Mouse (Mus musculus) limb, embryonic 15.5 days (tissue): Measurements from ENCODE around the gene Tcf20. TPM values are rescaled to one million over a fixed set of nuclear protein-coding genes. Genes with fewer than 3 reads are reported as not detected.

Experiments used
- ATAC-seq: fragments of 200-750 bp; cut with Nextera tagmentation; 2 replicates; pipeline ENCODE4 v1.8.0; 2017; ENCODE audit warnings: low read depth, moderate TSS enrichment; ENCODE audit not compliant: insufficient number of reproducible peaks, low FRiP score, low TSS enrichment
- H3K27ac ChIP-seq: fragments of 300-500 bp; sonication (generic); 2 replicates; pipeline ENCODE4 v1.5.1; 2015; ENCODE audit warnings: moderate library complexity, mild to moderate bottlenecking, inconsistent platforms
- H3K27me3 ChIP-seq: fragments of 300-500 bp; sonication (generic); 2 replicates; pipeline ENCODE4 v1.6.1; 2015; ENCODE audit warnings: inconsistent platforms
- H3K36me3 ChIP-seq: fragments of 300-500 bp; sonication (generic); 2 replicates; pipeline ENCODE4 v1.6.1; 2015; ENCODE audit warnings: inconsistent platforms
- H3K4me1 ChIP-seq: fragments of 300-500 bp; sonication (generic); 2 replicates; pipeline ENCODE4 v1.6.1; 2015; ENCODE audit warnings: inconsistent platforms
- H3K4me2 ChIP-seq: fragments of 300-500 bp; sonication (generic); 2 replicates; pipeline ENCODE4 v1.6.1; 2015; ENCODE audit warnings: mild to moderate bottlenecking, inconsistent platforms
- H3K4me3 ChIP-seq: fragments of 300-500 bp; sonication (generic); 2 replicates; pipeline ENCODE4 v1.5.1; 2015; ENCODE audit warnings: mild to moderate bottlenecking, inconsistent platforms
- H3K9ac ChIP-seq: fragments of 300-500 bp; sonication (generic); 2 replicates; pipeline ENCODE4 v1.6.1; 2015; ENCODE audit warnings: inconsistent platforms
- H3K9me3 ChIP-seq: fragments of 300-500 bp; sonication (generic); 2 replicates; pipeline ENCODE4 v1.6.1; 2016; ENCODE audit warnings: inconsistent platforms
- WGBS: fragments of 180-500 bp; shearing (Covaris S2); methylation state at CpG from one replicate; pipeline ENCODE4 v1.1.7; 2015; 5-methylcytosine and 5-hydroxymethylcytosine counted together
- polyA plus RNA-seq: library from polyadenylated mRNA; unstranded; fragments of >200 nt; fragmentation: Nextera tagmentation; extraction: Ambion mirVana; gene quantifications from 2 replicates; pipeline ENCODE4 v1.2.1, GENCODE M21; 2015

Gene Tcf20
- polyA plus RNA-seq, 1 experiment from 2014 or later, result 10.5 TPM

- no peak for ATAC-seq
- H3K4me1 ChIP-seq, result peaks cover 65% of the 10 kb centered on the region
- WGBS, result 68% methylated on average over 5 of the region's 5 CpGs
These were observed 33.6 kb downstream of the Tcf20 start for GRCm38 (mm10) chr15:82954034-82954433.

DNA sequence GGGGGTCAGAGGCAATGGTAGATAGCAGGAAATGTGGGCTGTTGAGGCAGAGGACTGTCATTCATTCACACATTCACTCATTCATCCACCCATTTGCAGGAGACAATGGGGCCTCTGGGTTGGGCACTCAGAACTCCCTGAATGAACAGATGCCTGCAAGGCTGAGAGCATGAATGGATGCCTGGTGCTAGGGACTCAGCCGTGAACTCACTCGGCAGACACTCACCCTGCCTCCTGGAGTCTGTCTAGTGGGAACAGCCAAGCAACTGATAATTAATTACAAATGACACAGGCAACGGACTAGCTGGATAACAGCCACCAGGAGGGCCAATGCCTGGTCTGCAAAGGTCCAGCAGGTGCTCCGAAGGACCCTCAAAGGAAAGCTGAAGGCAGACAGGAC lies 34.6 kb downstream of the Tcf20 start:
- Histone ChIP-seq H3K9ac (no peak overlapping the region), H3K27ac (no peak overlapping the region), H3K36me3 (0 out of 2 replicates have a peak, but pooled peaks cover 3% of the 10 kb centered on the region), H3K4me1 (peaks cover 64% of the 10 kb centered on the region), H3K4me2 (no peak overlapping the region), H3K4me3 (no peak overlapping the region), H3K9me3 (no peaks in the 10 kb centered on the region), H3K27me3 (peaks cover 55% of the 10 kb centered on the region)
- no peak for ATAC-seq
- 39% methylated on average over 4 of the region's 4 CpGs for WGBS

More at GRCm38 (mm10) chr15:82954034-82954433, 33.6 kb downstream of the Tcf20 start:
- H3K36me3 ChIP-seq, result 0 out of 2 replicates have a peak, but pooled peaks cover 3% of the 10 kb centered on the region
- H3K27me3 ChIP-seq, result peaks cover 53% of the 10 kb centered on the region
- no peaks in the 10 kb centered on the region for H3K9me3 ChIP-seq
- H3K4me2 ChIP-seq, result no peak overlapping the region
- H3K4me3 ChIP-seq, result no peak overlapping the region
- no peak overlapping the region for H3K27ac ChIP-seq
- H3K9ac ChIP-seq, result no peak overlapping the region

- Histone ChIP-seq H3K4me2 (no peak overlapping the region), H3K4me1 (peaks cover 58% of the 10 kb centered on the region), H3K27me3 (peaks cover 62% of the 10 kb centered on the region), H3K9me3 (no peaks in the 10 kb centered on the region), H3K36me3 (0 out of 2 replicates have a peak, but pooled peaks cover 3% of the 10 kb centered on the region), H3K27ac (no peak overlapping the region), H3K4me3 (no peak overlapping the region), H3K9ac (no peak overlapping the region)
- no peak for ATAC-seq
- WGBS, result 13% methylated on average over 20 of the region's 20 CpGs
These were observed 35.4 kb downstream of the Tcf20 start for GRCm38 (mm10) chr15:82952292-82952705.

- ATAC-seq, result no peak
- no peak overlapping the region for H3K4me2 ChIP-seq
- WGBS, result 45% methylated on average over 8 of the region's 8 CpGs
- H3K9ac ChIP-seq, result no peak overlapping the region
- peaks cover 50% of the 10 kb centered on the region for H3K4me1 ChIP-seq
- no peak overlapping the region for H3K27ac ChIP-seq
- H3K4me3 ChIP-seq, result no peak overlapping the region
- H3K27me3 ChIP-seq, result peaks cover 63% of the 10 kb centered on the region
- 0 out of 2 replicates have a peak, but pooled peaks cover 7% of the 10 kb centered on the region for H3K36me3 ChIP-seq
- H3K9me3 ChIP-seq, result no peaks in the 10 kb centered on the region
These were observed 37.4 kb downstream of the Tcf20 start for GRCm38 (mm10) chr15:82950246-82950645.

DNA sequence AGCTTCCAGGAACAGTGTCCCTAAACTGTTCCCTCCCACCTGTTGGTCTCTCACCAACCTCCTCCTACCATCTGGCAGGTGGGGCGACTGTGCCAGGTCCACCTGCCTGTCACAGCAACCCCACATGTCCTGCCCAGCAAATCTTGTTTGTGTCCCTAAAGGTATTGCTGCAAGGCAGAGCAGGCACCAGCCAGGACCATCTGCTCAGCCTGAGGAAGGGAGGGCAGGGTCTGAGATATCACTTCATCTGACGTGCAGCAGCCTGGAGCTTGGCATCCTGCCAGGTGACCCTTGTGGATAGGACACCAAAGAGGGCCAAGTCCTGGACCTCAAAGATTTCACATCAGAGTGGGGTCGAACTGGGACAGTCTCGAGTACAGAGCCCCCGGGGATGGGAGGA lies 40.2 kb downstream of the Tcf20 start:
- H3K4me3 ChIP-seq, result no peak overlapping the region
- H3K4me2 ChIP-seq, result no peak overlapping the region
- 0 out of 2 replicates have a peak, but pooled peaks cover 5% of the 10 kb centered on the region for H3K36me3 ChIP-seq
- peaks cover 40% of the 10 kb centered on the region for H3K27me3 ChIP-seq
- peaks cover 40% of the 10 kb centered on the region for H3K4me1 ChIP-seq
- no peak overlapping the region for H3K9ac ChIP-seq
- no peak overlapping the region for H3K27ac ChIP-seq
- WGBS, result 76% methylated on average over 5 of the region's 5 CpGs
- no peak for ATAC-seq
- no peaks in the 10 kb centered on the region for H3K9me3 ChIP-seq

- 73% methylated on average over 9 of the region's 9 CpGs for WGBS
- Histone ChIP-seq H3K36me3 (0 out of 2 replicates have a peak, but pooled peaks cover 5% of the 10 kb centered on the region), H3K9ac (no peak overlapping the region), H3K4me1 (peaks cover 45% of the 10 kb centered on the region), H3K27me3 (peaks cover 22% of the 10 kb centered on the region; the same call in 1 of the 2 replicates), H3K4me2 (no peak overlapping the region), H3K27ac (no peak overlapping the region), H3K9me3 (no peaks in the 10 kb centered on the region), H3K4me3 (no peak overlapping the region)
- ATAC-seq, result no peak
These were observed 43.0 kb downstream of the Tcf20 start for GRCm38 (mm10) chr15:82944479-82945195.

DNA sequence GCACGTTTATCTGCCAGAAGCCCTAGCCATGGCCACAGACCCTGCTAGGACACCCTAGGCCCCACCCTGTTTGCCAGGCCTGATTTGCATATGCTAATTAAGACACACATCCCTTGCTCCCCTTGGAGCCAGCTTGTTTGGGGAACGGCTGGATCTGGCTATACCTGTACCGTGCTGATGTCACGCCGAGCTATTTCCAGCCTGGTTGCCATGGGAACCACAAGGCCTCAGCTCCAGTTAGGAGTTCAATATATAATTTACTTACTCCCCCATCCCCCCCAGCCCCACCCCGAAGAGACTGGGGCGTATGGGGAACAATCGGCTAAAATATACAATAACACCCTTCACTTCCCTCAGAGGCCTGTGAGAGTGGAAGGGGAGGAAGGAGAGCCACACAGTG lies 45.9 kb downstream of the Tcf20 start:
- no peak overlapping the region for H3K27ac ChIP-seq
- no peak overlapping the region for H3K4me2 ChIP-seq
- H3K27me3 ChIP-seq, result 0 out of 2 replicates have a peak, but pooled peaks cover 12% of the 10 kb centered on the region

DNA sequence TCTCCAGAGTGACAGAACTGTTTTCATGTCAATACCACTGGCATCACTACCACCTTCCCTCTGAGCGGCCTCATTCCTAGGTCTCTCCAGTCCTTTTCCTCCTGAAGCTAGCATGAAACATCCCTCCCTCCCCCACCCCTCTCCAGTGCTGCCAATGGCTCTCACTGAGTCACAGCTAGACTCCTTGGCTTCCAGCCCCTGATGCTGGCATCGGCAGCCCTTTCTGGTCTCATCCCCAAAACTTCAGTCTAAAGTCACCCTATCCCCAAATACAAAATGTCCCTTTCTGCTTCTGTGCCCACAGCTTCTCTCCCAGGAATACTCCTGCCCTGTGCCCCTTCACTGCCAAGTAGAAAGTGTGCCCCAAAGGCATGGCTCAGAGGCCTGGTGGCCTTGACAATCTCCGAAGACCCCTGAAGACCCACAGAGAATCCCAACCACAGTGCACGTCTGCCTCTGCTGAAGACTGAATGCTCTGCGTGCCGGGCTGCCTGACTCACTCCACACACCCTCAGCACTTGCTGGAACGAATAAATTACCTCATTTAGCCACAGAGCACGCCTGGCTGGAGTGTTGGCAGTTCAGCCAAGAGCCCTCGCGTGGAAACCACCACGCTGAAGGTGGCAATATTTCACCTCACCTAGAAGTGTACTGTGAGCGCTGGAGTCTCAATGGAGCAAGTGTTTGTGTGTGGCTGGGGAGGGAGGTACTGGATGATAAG lies 47.0 kb downstream of the Tcf20 start:
- WGBS, result 45% methylated on average over 12 of the region's 12 CpGs
- H3K4me1 ChIP-seq, result peaks cover 68% of the 10 kb centered on the region
- H3K36me3 ChIP-seq, result 0 out of 2 replicates have a peak, but pooled peaks cover 1% of the 10 kb centered on the region
- ATAC-seq, result no peak
- H3K27me3 ChIP-seq, result 0 out of 2 replicates have a peak, but pooled peaks cover 5% of the 10 kb centered on the region
- H3K9ac ChIP-seq, result no peak overlapping the region
- no peaks in the 10 kb centered on the region for H3K9me3 ChIP-seq
- H3K27ac ChIP-seq, result 0 out of 2 replicates have a peak overlapping the region, but pooled peaks have one; percentile 29
- H3K4me3 ChIP-seq, result no peak overlapping the region
- no peak overlapping the region for H3K4me2 ChIP-seq

More for the DNA sequence above, 45.9 kb downstream of the Tcf20 start:
- H3K36me3 ChIP-seq, result 0 out of 2 replicates have a peak, but pooled peaks cover 5% of the 10 kb centered on the region
- no peak for ATAC-seq
- no peak overlapping the region for H3K9ac ChIP-seq
- H3K4me1 ChIP-seq, result peaks cover 58% of the 10 kb centered on the region
- H3K4me3 ChIP-seq, result no peak overlapping the region
- 45% methylated on average over 8 of the region's 8 CpGs for WGBS
- H3K9me3 ChIP-seq, result no peaks in the 10 kb centered on the region

GRCm38 (mm10) chr15:82938155-82938569 lies 49.5 kb downstream of the Tcf20 start:
- Histone ChIP-seq H3K36me3 (no peaks in the 10 kb centered on the region), H3K27ac (peak overlapping the region; percentile 54), H3K4me2 (peak overlapping the region; percentile 27), H3K27me3 (0 out of 2 replicates have a peak, but pooled peaks cover 5% of the 10 kb centered on the region), H3K4me3 (no peak overlapping the region), H3K9ac (no peak overlapping the region), H3K9me3 (no peaks in the 10 kb centered on the region), H3K4me1 (peaks cover 78% of the 10 kb centered on the region)
- WGBS, result 6% methylated on average over 17 of the region's 17 CpGs
- ATAC-seq, result no peak

DNA sequence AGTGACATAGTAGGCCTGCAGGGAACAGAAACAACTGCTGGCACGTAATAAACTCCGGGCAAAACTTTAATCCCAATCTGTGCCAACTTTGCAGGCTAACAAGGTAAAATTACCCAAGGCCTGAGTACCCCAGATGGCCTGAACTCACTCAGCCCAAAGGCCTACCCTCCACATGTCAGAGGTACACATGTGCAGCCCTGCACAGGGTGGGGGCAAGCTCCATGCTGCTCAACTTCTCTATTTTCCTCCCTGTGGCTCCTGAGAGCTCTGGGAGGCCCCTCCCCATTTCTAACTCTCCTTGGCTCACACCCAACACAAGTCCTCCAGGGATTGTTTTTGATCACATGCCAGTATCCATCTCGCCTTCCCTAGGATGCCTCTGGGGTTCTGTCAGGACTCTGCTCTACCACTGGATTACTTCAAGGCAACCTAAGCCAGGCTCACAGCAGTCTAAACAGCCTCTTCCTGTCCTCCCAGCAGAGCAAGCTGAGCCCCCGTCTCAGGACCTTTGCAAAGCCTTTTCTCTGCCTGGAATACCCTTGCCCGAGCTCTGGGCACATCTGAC lies 50.2 kb downstream of the Tcf20 start:
- Histone ChIP-seq H3K9me3 (no peaks in the 10 kb centered on the region), H3K36me3 (no peaks in the 10 kb centered on the region), H3K9ac (no peak overlapping the region), H3K4me1 (peaks cover 81% of the 10 kb centered on the region), H3K4me3 (no peak overlapping the region), H3K27me3 (0 out of 2 replicates have a peak, but pooled peaks cover 5% of the 10 kb centered on the region), H3K27ac (peak overlapping the region; percentile 54), H3K4me2 (peak overlapping the region; percentile 27; the same call in 1 of the 2 replicates)
- WGBS, result 17% methylated on average over 5 of the region's 5 CpGs
- ATAC-seq, result 0 out of 2 replicates have a peak, but pooled peaks have one; percentile 41

DNA sequence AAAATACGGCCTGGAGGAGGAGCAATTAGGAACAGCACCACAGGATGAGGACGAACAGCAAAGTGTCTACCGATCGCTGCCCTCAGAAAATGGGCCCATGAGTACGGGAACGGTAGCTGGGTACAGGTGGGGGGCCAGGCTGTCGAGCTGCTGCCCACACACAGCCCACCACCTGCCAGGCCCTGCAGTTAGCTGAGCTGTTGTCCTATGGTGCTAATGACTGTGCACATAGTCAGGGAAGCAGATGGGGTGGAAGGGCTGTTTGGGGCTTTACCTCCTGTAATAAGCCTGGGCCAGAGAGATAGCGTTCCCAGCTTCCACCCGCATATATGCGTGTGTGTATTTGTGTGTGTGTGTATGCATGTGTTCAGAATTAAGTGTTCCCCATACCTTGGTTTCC lies 52.7 kb downstream of the Tcf20 start:
- WGBS, result 71% methylated on average over 10 of the region's 10 CpGs
- peaks cover 14% of the 10 kb centered on the region; the same call in 1 of the 2 replicates for H3K27me3 ChIP-seq
- no peak overlapping the region for H3K27ac ChIP-seq
- peaks cover 63% of the 10 kb centered on the region for H3K4me1 ChIP-seq
- no peak overlapping the region for H3K4me3 ChIP-seq
- no peak for ATAC-seq
- no peaks in the 10 kb centered on the region for H3K36me3 ChIP-seq
- H3K9ac ChIP-seq, result no peak overlapping the region
- H3K4me2 ChIP-seq, result no peak overlapping the region
- H3K9me3 ChIP-seq, result no peaks in the 10 kb centered on the region
